Mouse (Mus musculus) lung, adult 2 months (tissue): ENCODE measurements around the gene Cask. TPM values are rescaled to one million over a fixed set of nuclear protein-coding genes. Genes with fewer than 3 reads are reported as not detected.

Experiments used
- DNase-seq: peaks from one replicate; pipeline ENCODE4 v3.0.0; 2022
- H3K4me1 ChIP-seq: fragments of 200-500 bp; 2 replicates; pipeline ENCODE4 v1.6.1; 2011; ENCODE audit warnings: low read length; ENCODE audit not compliant: control insufficient read depth, insufficient read depth
- H3K4me3 ChIP-seq: fragments of 200-500 bp; replicated peaks from 2 replicates; pipeline ENCODE3; 2011; ENCODE audit warnings: low read depth, mild to moderate bottlenecking, control low read depth, low read length; ENCODE audit errors: extremely low read depth
- CTCF ChIP-seq: fragments of 200-500 bp; IDR thresholded peaks from 2 replicates; pipeline ENCODE4 v1.5.1; 2011; ENCODE audit warnings: mild to moderate bottlenecking, low read length, control low read depth; ENCODE audit not compliant: insufficient read depth
- POLR2A ChIP-seq: fragments of 200-500 bp; IDR thresholded peaks from 2 replicates; pipeline ENCODE4 v1.6.1; 2011; ENCODE audit warnings: low read depth, mild to moderate bottlenecking, control low read depth, low read length, borderline replicate concordance; ENCODE audit errors: extremely low read depth
- WGBS: fragments of 180-500 bp; shearing (Covaris S2); methylation state at CpG from one replicate; pipeline ENCODE4 v1.1.7; 2018; 5-methylcytosine and 5-hydroxymethylcytosine counted together
- polyA plus RNA-seq: library from polyadenylated mRNA; depleted of rRNA; stranded (reverse); fragments of >200 nt; gene quantifications from 2 replicates; pipeline ENCODE4 v1.2.3, GENCODE M21; 2012

The Cask gene
- polyA plus RNA-seq, 1 experiment, result 6.7 TPM

DNA sequence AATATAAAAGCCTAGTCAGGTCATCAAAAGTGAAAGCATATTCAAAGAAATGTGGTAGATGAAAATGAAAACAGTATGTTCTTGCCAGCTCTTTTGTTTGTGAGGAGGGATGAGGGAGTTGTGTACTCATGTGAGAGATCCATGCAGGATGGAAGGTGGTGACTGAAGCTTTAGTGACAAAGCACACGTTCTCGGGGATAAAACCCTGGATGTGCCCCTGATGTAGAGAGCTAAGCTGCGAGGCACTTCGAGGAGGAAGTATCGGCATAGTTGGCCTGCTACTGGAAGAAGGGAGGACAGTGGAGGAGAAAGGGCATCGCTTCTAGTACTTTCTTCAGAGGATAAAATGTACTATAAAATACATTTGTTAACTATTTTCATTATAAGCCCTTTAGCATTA lies 195.3 kb downstream of the Cask start:
- DNase-seq, result no peak
- Histone ChIP-seq H3K4me1 (peaks cover 4% of the 10 kb centered on the region), H3K4me3 (no peak overlapping the region)
- TF ChIP-seq CTCF (no peak), POLR2A (no peak)
- WGBS, result 58% methylated on average over 6 of the region's 6 CpGs

DNA sequence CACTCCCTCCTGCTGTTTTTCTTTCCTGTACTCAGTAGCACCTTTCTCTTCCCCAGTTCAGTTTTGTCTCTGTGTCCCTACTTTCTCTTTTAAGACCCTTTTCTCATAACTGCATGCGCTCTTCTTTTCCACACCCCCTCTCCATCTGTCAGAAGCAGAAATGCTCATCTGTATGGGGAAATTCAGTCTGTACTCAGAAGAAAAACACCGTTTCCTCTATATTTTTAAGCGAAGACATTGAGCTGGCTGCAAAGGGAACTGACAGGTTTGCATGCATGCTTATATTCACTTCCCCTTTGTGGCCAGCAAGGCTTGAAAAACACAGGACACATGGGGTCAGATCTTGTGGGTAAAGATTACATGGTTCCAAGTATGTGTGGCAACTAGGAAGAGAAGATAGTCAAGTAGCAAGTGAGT lies 196.2 kb downstream of the Cask start:
- no peak overlapping the region for H3K4me3 ChIP-seq
- 63% methylated on average over 3 of the region's 3 CpGs for WGBS
- no peak for DNase-seq
- peaks cover 4% of the 10 kb centered on the region for H3K4me1 ChIP-seq
- TF ChIP-seq POLR2A (no peak), CTCF (no peak)

DNA sequence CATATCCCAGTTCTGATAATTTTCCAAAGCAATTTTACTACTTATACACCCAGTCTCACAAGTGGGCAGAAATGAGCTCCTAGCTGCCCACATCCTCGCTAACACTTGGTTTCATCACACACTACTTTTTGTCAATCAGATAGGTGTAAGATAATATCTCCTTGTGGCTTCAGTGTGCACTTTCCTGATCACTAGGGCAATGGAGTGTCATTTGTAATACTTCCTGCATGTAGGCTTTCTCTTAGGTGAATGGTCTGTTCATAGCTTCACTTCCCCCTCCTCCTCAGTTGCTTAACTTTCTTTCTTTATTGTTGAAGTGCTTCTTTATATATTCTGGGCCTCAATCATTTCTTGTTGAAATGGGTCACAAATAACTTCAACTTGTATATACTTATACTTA lies 198.9 kb downstream of the Cask start:
- WGBS, result 74% methylated on average over 1 of the region's 1 CpGs
- Histone ChIP-seq H3K4me1 (peaks cover 4% of the 10 kb centered on the region), H3K4me3 (no peak overlapping the region)
- DNase-seq, result no peak
- TF ChIP-seq POLR2A (no peak), CTCF (no peak)

DNA sequence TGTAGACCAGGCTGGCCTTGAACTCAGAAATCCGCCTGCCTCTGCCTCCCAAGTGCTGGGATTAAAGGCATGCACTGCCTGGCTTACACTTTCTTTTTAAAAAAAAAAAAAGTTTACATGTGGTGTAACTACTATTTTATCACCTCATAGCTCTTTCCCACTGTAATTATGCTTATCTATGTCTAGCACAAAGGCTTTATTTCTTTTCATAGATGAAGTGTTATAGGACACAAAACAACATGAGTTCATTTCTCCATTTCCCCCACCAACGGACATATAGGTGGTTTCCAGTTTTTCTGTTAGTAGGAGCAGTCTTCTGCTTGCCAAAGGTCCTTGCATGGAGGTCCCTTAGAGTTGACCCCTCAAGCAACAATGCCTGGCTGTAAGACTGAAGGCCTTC lies 199.3 kb downstream of the Cask start:
- Histone ChIP-seq H3K4me1 (peaks cover 4% of the 10 kb centered on the region), H3K4me3 (no peak overlapping the region)
- WGBS, result 57% methylated on average over 2 of the region's 2 CpGs
- DNase-seq, result no peak
- no peak for TF ChIP-seq CTCF
- TF ChIP-seq POLR2A, result no peak

DNA sequence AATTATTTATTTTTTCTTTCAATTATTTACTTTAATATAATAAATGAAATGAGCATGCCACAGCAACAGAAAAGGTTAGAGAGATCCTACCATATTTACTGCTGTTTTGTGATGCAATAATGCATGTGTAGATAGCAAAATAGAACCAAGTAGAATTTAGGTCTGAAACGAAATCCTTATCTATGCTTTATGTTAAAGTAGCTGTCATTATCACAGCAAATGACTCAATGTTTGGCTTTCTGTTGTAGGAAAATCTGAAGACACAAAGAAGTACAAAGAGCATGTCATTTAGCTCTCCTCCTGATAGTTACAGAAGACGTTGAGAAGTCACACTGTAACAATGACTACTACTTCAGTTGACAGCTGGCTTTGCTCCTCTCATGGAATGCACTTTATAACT lies 212.3 kb downstream of the Cask start:
- no peaks in the 10 kb centered on the region for H3K4me1 ChIP-seq
- TF ChIP-seq CTCF (no peak), POLR2A (no peak)
- no peak for DNase-seq
- 44% methylated on average over 2 of the region's 2 CpGs for WGBS
- H3K4me3 ChIP-seq, result no peak overlapping the region

DNA sequence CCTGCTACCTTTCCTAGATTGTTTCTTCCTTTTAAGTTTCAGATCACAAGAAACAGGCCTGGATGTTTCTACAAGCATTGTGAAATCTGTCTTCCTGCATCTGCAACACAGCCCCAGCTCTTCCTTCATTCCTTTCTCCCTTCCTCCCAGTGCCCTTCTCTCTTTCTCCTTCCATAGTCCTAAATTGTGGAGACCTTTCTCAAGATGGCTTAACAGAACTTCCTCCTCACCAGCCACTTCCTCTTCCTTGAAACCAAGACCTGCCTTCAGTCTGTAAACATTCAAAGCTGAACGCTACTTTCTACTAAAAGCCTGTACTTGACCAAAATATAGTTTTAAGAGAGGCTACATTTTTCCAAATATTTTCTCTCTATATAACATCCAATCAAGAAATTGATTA lies 214.8 kb downstream of the Cask start:
- TF ChIP-seq POLR2A (no peak), CTCF (no peak)
- WGBS, result 67% methylated on average over 1 of the region's 1 CpGs
- no peak for DNase-seq
- H3K4me1 ChIP-seq, result no peaks in the 10 kb centered on the region
- no peak overlapping the region for H3K4me3 ChIP-seq

DNA sequence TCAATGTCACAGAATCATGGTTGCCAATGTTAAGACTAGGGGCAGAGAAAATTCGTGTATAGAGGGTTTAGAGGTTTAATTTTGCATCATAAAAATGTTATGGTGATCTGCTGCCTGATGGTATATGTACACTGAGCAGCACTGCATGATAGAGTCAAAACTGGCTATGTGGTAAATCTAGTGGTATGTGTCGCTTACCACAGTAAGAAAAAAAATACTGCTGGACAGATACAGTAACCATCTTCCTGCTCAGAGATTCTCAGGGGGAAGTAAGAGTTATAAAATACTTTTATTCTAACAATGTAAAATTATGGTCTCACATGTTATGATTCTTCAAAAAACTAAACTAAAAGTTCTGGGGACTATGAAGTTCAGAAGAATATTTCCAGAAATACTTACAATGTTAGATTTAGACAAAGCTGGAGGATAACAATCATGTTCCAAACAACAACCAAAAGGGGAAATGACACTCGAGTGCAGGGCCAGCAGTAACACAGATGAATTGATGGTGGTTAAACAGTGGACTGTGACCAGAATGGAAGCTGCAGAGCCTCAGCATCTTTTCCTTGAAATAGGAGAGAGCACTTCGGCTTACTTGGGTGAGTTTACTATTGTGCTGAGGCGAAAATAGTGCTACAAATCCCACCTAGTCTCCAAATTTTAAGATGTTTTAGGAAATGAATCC lies 219.4 kb downstream of the Cask start, which contains the start of gene Gpr34:
Gene Gpr34, plus strand, starts transcription at position 491 of the 685 bp plus-strand sequence.
- TF ChIP-seq POLR2A (no peak), CTCF (no peak)
- no peaks in the 10 kb centered on the region for H3K4me1 ChIP-seq
- WGBS, result 54% methylated on average over 5 of the region's 5 CpGs
- no peak within 1 kb of the TSS for H3K4me3 ChIP-seq
- no peak for DNase-seq

DNA sequence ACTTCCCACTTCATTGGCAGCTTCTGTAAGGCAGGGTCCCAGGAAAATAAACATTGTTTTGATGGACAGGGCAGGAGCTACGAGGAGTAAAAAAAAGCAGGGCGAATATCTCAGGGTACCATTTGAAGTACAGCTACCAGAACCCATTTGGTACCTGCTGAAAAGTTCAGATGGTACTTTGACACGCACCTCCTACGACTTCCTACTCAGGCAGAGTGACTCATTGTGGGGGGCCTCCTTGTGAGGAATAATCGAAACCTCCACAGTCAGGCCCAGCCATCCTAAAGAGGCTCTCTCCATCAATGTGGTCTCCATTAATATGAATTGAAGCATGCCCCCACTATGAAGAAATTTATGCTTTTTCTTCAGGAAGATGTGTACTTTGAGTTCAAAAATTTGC lies 228.5 kb downstream of the Cask start:
- no peak for DNase-seq
- TF ChIP-seq CTCF (no peak), POLR2A (no peak)
- 71% methylated on average over 5 of the region's 5 CpGs for WGBS
- H3K4me3 ChIP-seq, result no peak overlapping the region
- peaks cover 5% of the 10 kb centered on the region for H3K4me1 ChIP-seq

DNA sequence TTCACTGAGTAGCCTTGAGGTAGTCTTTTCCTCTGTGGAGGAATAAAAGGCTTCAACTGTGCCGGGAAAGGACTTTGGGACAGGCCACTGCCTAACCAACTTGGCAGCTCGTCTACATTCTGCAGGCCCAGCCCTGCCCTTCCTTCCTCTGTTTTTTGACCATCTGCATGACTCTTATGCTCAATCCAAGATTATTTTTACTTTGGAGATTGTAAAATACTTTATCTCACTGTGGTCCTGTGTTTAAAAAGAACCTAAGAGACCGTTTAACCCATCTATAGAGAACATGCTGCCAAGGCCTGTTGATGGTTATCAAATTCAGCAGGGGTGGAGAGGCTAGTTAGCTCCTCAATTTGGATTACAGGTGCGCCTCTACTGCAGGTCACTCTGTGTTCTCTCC lies 229.7 kb downstream of the Cask start:
- DNase-seq, result no peak
- Histone ChIP-seq H3K4me3 (no peak overlapping the region), H3K4me1 (peaks cover 5% of the 10 kb centered on the region)
- WGBS, result 41% methylated on average over 4 of the region's 4 CpGs
- TF ChIP-seq CTCF, result no peak
- no peak for TF ChIP-seq POLR2A

DNA sequence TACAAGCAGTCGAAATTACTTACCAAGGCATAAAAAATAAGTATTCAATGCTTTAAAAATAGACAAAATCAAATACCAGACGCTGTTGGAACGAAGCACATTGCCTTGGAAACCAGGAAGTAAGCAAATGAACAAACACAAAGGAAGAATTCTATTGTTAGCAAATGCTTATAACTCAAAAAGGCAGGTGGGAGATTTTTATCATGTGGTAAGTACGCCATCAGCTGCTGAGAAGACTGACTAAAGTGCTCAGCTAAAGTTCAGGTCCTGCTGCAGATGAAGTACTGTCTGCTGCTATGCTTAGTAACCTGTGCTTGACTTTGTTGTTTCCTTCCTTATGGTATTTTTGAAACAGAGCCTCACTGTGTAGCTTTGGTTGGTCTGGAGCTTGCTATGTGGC lies 232.7 kb downstream of the Cask start:
- WGBS, result 37% methylated on average over 4 of the region's 4 CpGs
- Histone ChIP-seq H3K4me1 (peaks cover 5% of the 10 kb centered on the region), H3K4me3 (no peak overlapping the region)
- no peak for DNase-seq
- no peak for TF ChIP-seq POLR2A
